Mouse (Mus musculus): ENCODE results near the gene D630003M21Rik.

- TF ChIP-seq POLR2A (IDR thresholded peaks at IDR 0.05; ENCODE audit: extremely low read depth, insufficient read depth, low read length), result no peak
- TF ChIP-seq CTCF (IDR thresholded peaks at IDR 0.05; ENCODE audit: low read depth, low read length), result no peak
Measured at GRCm38 (mm10) chr2:158215283-158216117, 13.5 kb downstream of the D630003M21Rik start.
